Mouse (Mus musculus): ENCODE measurements around the gene Olfr419.

GRCm38 (mm10) chr1:174270643-174271042, 18.8 kb upstream of the Olfr419 start:
- TF ChIP-seq CTCF (IDR thresholded peaks at IDR 0.05; ENCODE audit: borderline replicate concordance, control insufficient read depth, extremely low read depth, insufficient read depth, low read length, poor library complexity), result no peak
- no peak for TF ChIP-seq POLR2A (IDR thresholded peaks at IDR 0.05; ENCODE audit: control insufficient read depth, extremely low read depth, insufficient read depth, low read length, poor library complexity)
